Mouse (Mus musculus): ENCODE data around the gene Adnp. TPM values are rescaled to one million over a fixed set of nuclear protein-coding genes. Genes with fewer than 3 reads are reported as not detected.

Adnp gene
- total RNA-seq, 1 experiment = 13.2 TPM

DNA sequence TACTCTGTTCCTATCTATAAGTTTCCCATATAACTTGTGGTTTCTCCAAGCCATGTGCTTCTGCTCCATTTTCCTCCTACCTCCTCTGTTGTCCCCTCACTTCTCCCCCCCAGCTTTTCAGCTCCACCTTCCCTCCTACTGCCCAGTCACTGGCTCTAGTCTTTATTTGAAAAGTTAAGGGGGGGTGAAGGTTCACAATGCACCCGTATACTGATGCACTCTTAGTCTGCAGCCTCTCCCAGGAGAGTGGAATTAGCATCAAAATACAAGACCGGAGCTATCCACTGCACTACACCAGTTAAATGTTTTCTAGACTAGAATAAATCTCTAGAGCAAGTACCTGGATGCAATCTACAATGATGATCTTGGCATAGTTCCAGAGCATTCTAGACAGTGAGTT is 11.2 kb downstream of the Adnp start:
- in situ Hi-C loops (cut with MboI; ENCODE audit: low sequenced_read_pairs in 2 of 2, unreplicated experiment in 2 of 2) = no loop called here
- no peaks in the 10 kb centered on the region for H3K9me3 ChIP-seq (ENCODE audit: control insufficient read depth, insufficient read depth, low read depth, low read length)
- DNase-seq (ENCODE audit: low read depth, low spot score) = no peak
- peak overlapping the region; percentile 25; the same call in 1 of the 2 replicates for H3K27ac ChIP-seq (ENCODE audit: insufficient read depth, low read depth, low read length, poor library complexity, severe bottlenecking)
- TF ChIP-seq ZNF384 (IDR thresholded peaks at IDR 0.05; ENCODE audit: low read depth, low read length) = no peak
- peaks cover 3% of the 10 kb centered on the region for H3K36me3 ChIP-seq (ENCODE audit: control insufficient read depth, insufficient read depth, low read length, poor library complexity, severe bottlenecking)
- H3K9ac ChIP-seq (ENCODE audit: insufficient read depth, low read depth, low read length, poor library complexity, severe bottlenecking) = no peak overlapping the region
- H3K4me3 ChIP-seq (ENCODE audit: insufficient read depth in 1 of 2, low read depth in 1 of 2, low read length in 2 of 2, poor library complexity in 1 of 2, severe bottlenecking in 1 of 2) = 0 out of 4 replicates have a peak overlapping the region, but pooled peaks of 1 of the 2 experiments have one; percentile 2
- peaks cover 6 to 13% of the 10 kb centered on the region in 2 experiments for H3K4me1 ChIP-seq (ENCODE audit: control insufficient read depth in 2 of 2, insufficient read depth in 2 of 2, low read length in 2 of 2, poor library complexity in 1 of 2)

DNA sequence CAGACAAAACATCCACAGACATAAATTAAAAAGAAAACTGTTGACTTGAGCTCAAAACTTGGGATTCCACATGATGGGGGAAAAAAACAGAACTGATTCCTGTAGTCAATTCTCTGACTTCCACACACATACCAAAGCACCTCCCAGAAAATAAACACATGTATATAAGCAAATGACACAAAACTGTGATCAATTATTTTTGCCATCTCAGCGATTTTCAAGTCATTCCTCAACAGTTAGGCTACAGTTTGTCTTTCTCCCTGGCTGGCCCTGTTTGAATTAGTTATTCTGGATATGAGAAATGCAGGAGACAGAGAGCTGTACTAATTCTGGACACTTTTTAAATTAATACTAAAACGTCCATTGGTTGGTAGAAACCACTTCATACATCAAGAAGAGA is 13.2 kb downstream of the Adnp start:
- Histone ChIP-seq H3K9me3 (ENCODE audit: control insufficient read depth, insufficient read depth, low read depth, low read length) (no peaks in the 10 kb centered on the region), H3K9ac (ENCODE audit: insufficient read depth, low read depth, low read length, poor library complexity, severe bottlenecking) (no peak overlapping the region), H3K4me3 (ENCODE audit: insufficient read depth in 1 of 2, low read depth in 1 of 2, low read length in 2 of 2, poor library complexity in 1 of 2, severe bottlenecking in 1 of 2) (no peak overlapping the region), H3K36me3 (ENCODE audit: control insufficient read depth, insufficient read depth, low read length, poor library complexity, severe bottlenecking) (peaks cover 6% of the 10 kb centered on the region), H3K4me1 (ENCODE audit: control insufficient read depth in 2 of 2, insufficient read depth in 2 of 2, low read length in 2 of 2, poor library complexity in 1 of 2) (peaks cover 6 to 12% of the 10 kb centered on the region in 2 experiments), H3K27ac (ENCODE audit: insufficient read depth, low read depth, low read length, poor library complexity, severe bottlenecking) (no peak overlapping the region)
- DNase-seq (ENCODE audit: low read depth, low spot score) = no peak
- in situ Hi-C loops (cut with MboI; ENCODE audit: low sequenced_read_pairs in 2 of 2, unreplicated experiment in 2 of 2) = no loop called here
- TF ChIP-seq ZC3H11A (IDR thresholded peaks at IDR 0.05; ENCODE audit: borderline replicate concordance, low read depth, low read length) (no peak), MAFK (IDR thresholded peaks at IDR 0.05; ENCODE audit: insufficient read depth, low read depth, low read length) (peak; percentile 90)

DNA sequence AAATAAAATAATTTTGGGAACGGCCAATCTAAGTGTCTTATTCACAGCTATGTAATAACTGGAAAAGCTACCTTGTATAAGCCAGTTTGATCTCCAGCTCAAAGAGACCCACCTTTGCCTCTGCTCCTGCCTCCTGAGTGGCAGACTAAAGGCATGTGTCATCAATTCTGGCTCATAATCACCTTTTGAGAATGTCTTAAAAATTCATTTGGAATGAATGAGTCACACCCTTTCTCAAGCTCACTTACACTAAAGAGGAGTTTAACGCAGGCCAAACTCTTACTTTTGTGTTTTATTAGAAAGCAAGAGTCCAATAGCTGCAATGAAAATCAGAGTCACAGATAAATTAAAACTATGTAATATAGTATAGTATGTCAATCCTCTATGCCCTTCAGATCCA is 15.1 kb downstream of the Adnp start:
- Histone ChIP-seq H3K27ac (ENCODE audit: insufficient read depth, low read depth, low read length, poor library complexity, severe bottlenecking) (no peak overlapping the region), H3K4me1 (ENCODE audit: control insufficient read depth in 2 of 2, insufficient read depth in 2 of 2, low read length in 2 of 2, poor library complexity in 1 of 2) (peaks cover 6 to 12% of the 10 kb centered on the region in 2 experiments), H3K9me3 (ENCODE audit: control insufficient read depth, insufficient read depth, low read depth, low read length) (no peaks in the 10 kb centered on the region), H3K4me3 (ENCODE audit: insufficient read depth in 1 of 2, low read depth in 1 of 2, low read length in 2 of 2, poor library complexity in 1 of 2, severe bottlenecking in 1 of 2) (no peak overlapping the region), H3K36me3 (ENCODE audit: control insufficient read depth, insufficient read depth, low read length, poor library complexity, severe bottlenecking) (peaks cover 18% of the 10 kb centered on the region), H3K9ac (ENCODE audit: insufficient read depth, low read depth, low read length, poor library complexity, severe bottlenecking) (no peak overlapping the region)
- DNase-seq (ENCODE audit: low read depth, low spot score) = no peak
- in situ Hi-C loops (cut with MboI; ENCODE audit: low sequenced_read_pairs in 2 of 2, unreplicated experiment in 2 of 2) = no loop called here
- TF ChIP-seq ZNF384 (IDR thresholded peaks at IDR 0.05; ENCODE audit: low read depth, low read length) = no peak
- no peak for TF ChIP-seq CHD2 (IDR thresholded peaks at IDR 0.05; ENCODE audit: low read depth, low read length)
- no peak for TF ChIP-seq HCFC1 (IDR thresholded peaks at IDR 0.05; ENCODE audit: borderline replicate concordance, insufficient read depth, low read length)
- TF ChIP-seq MAFK (IDR thresholded peaks at IDR 0.05; ENCODE audit: insufficient read depth, low read depth, low read length) = no peak
- TF ChIP-seq ZC3H11A (IDR thresholded peaks at IDR 0.05; ENCODE audit: borderline replicate concordance, low read depth, low read length) = no peak

DNA sequence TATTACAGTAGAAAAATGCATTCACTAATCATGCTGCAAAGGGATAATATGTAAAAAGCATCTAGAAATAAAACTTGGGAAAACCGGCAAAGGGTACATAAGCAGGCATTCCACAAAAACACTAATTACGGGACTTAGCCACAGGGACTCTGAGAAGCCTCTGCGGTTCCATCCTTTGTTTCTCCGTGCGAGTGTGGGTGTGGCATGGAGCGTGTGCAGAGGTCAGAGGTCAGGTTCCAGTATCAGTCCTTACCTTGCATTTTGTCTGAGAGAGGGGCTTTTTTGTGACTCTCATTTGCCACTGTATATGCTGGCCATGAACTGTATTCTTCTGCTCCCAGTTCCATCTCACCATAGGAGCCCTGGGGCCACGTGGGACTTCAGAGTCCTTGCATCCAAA is 31.0 kb downstream of the Adnp start:
- in situ Hi-C loops (cut with MboI; ENCODE audit: low sequenced_read_pairs in 2 of 2, unreplicated experiment in 2 of 2) = no loop called here

DNA sequence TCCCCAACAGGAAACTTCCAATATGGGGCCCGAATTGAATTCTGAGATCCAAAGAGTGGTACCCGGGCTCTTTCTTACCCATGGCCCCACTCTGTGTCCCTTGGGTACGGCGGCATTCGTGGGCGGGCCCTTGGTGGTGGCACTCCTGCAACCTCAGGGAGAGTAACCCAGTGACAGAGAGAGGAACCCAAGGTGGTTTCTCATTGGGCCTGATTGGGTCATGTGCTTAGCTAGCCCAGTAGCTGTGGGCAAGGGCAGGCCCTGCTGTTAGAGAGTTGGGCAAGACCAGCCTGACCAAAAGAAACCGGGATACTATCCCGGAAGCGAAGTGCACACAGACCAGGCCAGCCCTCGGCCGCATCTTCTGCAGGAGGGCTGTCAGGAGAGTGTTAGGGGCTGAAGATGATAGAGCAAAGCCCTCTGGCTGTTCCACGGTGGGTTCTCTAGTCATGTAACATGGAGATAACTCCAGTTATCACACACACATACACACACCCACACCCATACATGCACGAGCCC is 36.7 kb downstream of the Adnp start:
- DNase-seq (ENCODE audit: low read depth, low spot score) = no peak
- H3K36me3 ChIP-seq (ENCODE audit: control insufficient read depth, insufficient read depth, low read length, poor library complexity, severe bottlenecking) = no peaks in the 10 kb centered on the region
- H3K9me3 ChIP-seq (ENCODE audit: control insufficient read depth, insufficient read depth, low read depth, low read length) = no peaks in the 10 kb centered on the region
- in situ Hi-C loops (cut with MboI; ENCODE audit: low sequenced_read_pairs in 2 of 2, unreplicated experiment in 2 of 2) = no loop called here
- peaks cover 8 to 31% of the 10 kb centered on the region in 2 experiments for H3K4me1 ChIP-seq (ENCODE audit: control insufficient read depth in 2 of 2, insufficient read depth in 2 of 2, low read length in 2 of 2, poor library complexity in 1 of 2)
- peak overlapping the region; percentile 57 for H3K9ac ChIP-seq (ENCODE audit: insufficient read depth, low read depth, low read length, poor library complexity, severe bottlenecking)
- peak overlapping the region; percentile 38; the same call in 1 of the 2 replicates for H3K27ac ChIP-seq (ENCODE audit: insufficient read depth, low read depth, low read length, poor library complexity, severe bottlenecking)
- TF ChIP-seq HCFC1 (IDR thresholded peaks at IDR 0.05; ENCODE audit: borderline replicate concordance, insufficient read depth, low read length) = no peak
- TF ChIP-seq ZC3H11A (IDR thresholded peaks at IDR 0.05; ENCODE audit: borderline replicate concordance, low read depth, low read length) = no peak
- no peak for TF ChIP-seq CHD2 (IDR thresholded peaks at IDR 0.05; ENCODE audit: low read depth, low read length)
- TF ChIP-seq ZNF384 (IDR thresholded peaks at IDR 0.05; ENCODE audit: low read depth, low read length) = no peak
- no peak for TF ChIP-seq MAFK (IDR thresholded peaks at IDR 0.05; ENCODE audit: insufficient read depth, low read depth, low read length)
- H3K4me3 ChIP-seq (ENCODE audit: insufficient read depth in 1 of 2, low read depth in 1 of 2, low read length in 2 of 2, poor library complexity in 1 of 2, severe bottlenecking in 1 of 2) = peak overlapping the region; percentile 43

More for the DNA sequence above, 31.0 kb downstream of the Adnp start:
- Histone ChIP-seq H3K9me3 (ENCODE audit: control insufficient read depth, insufficient read depth, low read depth, low read length) (no peaks in the 10 kb centered on the region), H3K9ac (ENCODE audit: insufficient read depth, low read depth, low read length, poor library complexity, severe bottlenecking) (no peak overlapping the region), H3K4me1 (ENCODE audit: control insufficient read depth in 2 of 2, insufficient read depth in 2 of 2, low read length in 2 of 2, poor library complexity in 1 of 2) (peaks cover 5 to 8% of the 10 kb centered on the region in 2 experiments; a peak in 1 of 4 replicates), H3K27ac (ENCODE audit: insufficient read depth, low read depth, low read length, poor library complexity, severe bottlenecking) (no peak overlapping the region), H3K36me3 (ENCODE audit: control insufficient read depth, insufficient read depth, low read length, poor library complexity, severe bottlenecking) (peaks cover 5% of the 10 kb centered on the region), H3K4me3 (ENCODE audit: insufficient read depth in 1 of 2, low read depth in 1 of 2, low read length in 2 of 2, poor library complexity in 1 of 2, severe bottlenecking in 1 of 2) (no peak overlapping the region)
- TF ChIP-seq MAFK (IDR thresholded peaks at IDR 0.05; ENCODE audit: insufficient read depth, low read depth, low read length) (no peak), CHD2 (IDR thresholded peaks at IDR 0.05; ENCODE audit: low read depth, low read length) (0 out of 2 replicates have a peak, but pooled peaks have one; percentile 34), ZNF384 (IDR thresholded peaks at IDR 0.05; ENCODE audit: low read depth, low read length) (no peak)
- no peak for DNase-seq (ENCODE audit: low read depth, low spot score)
